Mouse (Mus musculus) brown adipose tissue, adult 24 weeks (tissue): Measurements from ENCODE around the gene Ing4. TPM values are rescaled to one million over a fixed set of nuclear protein-coding genes. Genes with fewer than 3 reads are reported as not detected.
"Not testable (repeated sequence)": the region's sequence is repeated elsewhere in the genome, so short reads cannot be mapped to it uniquely, and the experiment has no call there.

ENCODE experiments used
- H3K27ac ChIP-seq: fragments of 200-500 bp; replicated peaks from 2 replicates; pipeline ENCODE4 v1.5.1; 2012; ENCODE audit warnings: low read depth, mild to moderate bottlenecking, low read length
- H3K4me1 ChIP-seq: fragments of 200-500 bp; 2 replicates; pipeline ENCODE4 v1.6.1; 2012; ENCODE audit warnings: low read length, mixed read lengths; ENCODE audit not compliant: control insufficient read depth, insufficient read depth, insufficient read length
- H3K4me3 ChIP-seq: fragments of 200-500 bp; 2 replicates; pipeline ENCODE4 v1.5.1; 2012; ENCODE audit warnings: low read depth, mild to moderate bottlenecking, low read length, moderate library complexity; ENCODE audit not compliant: insufficient read depth
- polyA plus RNA-seq: library from polyadenylated mRNA; stranded (reverse); fragments of >200 nt; gene quantifications from 2 replicates; pipeline ENCODE4 v1.2.4, GENCODE M21; 2012; ENCODE audit not compliant: missing spikeins, insufficient read depth, insufficient read length

Gene Ing4
- polyA plus RNA-seq, 1 experiment = 34.0 TPM

DNA sequence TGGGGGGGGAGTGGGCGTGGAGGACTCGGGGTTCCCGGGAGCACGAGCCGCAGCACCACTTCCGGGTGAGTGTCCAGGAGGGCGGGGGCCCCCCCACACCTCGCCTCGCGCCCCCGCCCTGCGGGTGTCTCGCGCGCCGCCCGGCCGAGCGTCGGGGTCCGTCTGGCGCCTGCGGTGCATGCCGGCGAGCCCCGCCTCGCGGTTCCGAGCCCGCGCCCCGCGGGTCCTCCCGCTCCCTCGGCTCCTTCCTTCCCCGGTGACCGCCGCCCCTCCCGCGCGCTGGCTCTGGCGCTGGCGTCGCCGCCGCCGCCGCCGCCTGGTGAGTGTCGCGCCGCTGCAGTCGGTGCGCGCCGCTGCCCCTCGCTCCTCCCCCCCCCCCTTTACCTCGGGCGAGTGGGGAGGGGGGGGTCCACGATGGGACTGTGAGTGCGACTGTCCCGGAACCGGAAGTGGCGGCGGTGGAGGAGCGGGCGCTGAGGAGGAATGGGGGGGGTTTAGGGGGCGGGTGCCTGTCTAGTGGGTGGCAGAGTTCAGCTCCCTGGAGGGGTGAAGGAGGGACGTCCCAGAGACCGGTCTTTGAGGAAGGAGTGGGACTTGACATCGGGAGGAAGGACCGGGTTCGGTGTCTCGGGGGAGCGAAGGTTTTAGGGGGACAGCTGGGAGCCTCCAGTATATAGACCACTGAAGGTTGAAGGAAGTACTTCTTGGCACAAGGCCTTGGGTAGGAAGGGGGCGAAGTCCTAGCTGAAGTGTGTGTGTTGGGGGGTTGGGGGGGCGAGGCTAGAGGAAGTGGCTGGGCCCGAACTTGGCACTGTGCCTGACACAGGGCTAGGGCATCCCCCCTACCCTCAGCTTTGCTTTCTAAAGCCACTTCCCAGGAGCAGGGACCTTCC is 30.1 kb upstream of the Ing4 start:
- Histone ChIP-seq H3K4me1 (0 out of 2 replicates have a peak, but pooled peaks cover 4% of the 10 kb centered on the region), H3K27ac (peak overlapping the region; percentile 91), H3K4me3 (peak overlapping the region; percentile 77)

DNA sequence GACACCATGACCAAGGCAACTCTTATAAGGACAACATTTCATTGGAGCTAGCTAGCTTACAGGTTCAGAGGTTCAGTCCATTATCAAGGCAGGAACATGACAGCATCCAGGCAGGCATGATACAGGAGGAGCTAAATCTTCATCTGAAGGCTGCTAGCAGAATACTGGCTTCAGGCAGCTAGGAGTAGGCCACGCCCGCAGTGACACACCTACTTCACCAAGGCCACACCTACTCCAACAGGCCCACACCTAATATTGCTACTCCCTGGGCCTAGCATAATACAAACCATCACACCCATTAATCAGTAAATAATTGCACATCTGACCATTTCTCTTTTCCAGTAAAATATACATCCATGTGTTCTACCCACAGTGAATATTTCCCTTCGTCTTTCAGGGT is 21.9 kb upstream of the Ing4 start:
- no peaks in the 10 kb centered on the region for H3K4me1 ChIP-seq
- no peak overlapping the region for H3K27ac ChIP-seq
- no peak overlapping the region for H3K4me3 ChIP-seq

DNA sequence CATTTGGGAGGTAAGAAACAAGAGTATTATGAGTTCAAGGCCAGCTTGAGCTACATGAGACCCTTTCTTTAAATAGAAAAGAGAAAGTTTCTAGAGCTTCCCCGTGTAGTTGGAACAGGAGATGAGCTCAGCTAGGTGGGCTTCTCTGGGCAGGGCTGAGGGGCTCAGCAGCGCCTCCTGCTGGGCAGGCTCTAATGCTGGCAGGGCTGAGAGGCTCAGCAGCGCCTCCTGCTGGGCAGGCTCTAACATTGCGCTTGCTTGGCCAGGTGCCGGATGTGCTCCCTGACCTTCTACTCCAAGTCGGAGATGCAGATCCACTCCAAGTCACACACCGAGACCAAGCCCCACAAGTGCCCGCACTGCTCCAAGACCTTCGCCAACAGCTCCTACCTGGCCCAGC is 9.0 kb upstream of the Ing4 start:
- not testable (repeated sequence) for H3K27ac ChIP-seq, H3K4me1 ChIP-seq, H3K4me3 ChIP-seq

DNA sequence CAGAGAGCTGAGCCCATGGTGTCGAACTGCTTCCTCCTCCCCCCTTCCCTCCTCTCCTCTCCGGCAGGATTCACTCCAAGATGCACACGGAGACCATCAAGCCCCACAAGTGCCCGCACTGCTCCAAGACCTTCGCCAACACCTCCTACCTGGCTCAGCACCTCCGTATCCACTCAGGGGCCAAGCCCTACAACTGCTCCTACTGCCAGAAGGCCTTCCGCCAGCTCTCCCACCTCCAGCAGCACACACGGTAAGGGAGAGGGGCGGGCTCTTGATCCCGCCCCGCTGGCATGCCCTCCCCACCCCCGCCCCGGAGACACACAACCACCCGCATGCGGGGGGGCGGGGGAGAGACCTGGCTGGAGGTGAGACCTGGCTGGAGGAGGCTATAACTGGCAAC is 8.0 kb upstream of the Ing4 start:
- no peak overlapping the region for H3K27ac ChIP-seq
- H3K4me3 ChIP-seq = no peak overlapping the region
- H3K4me1 ChIP-seq = no peaks in the 10 kb centered on the region

DNA sequence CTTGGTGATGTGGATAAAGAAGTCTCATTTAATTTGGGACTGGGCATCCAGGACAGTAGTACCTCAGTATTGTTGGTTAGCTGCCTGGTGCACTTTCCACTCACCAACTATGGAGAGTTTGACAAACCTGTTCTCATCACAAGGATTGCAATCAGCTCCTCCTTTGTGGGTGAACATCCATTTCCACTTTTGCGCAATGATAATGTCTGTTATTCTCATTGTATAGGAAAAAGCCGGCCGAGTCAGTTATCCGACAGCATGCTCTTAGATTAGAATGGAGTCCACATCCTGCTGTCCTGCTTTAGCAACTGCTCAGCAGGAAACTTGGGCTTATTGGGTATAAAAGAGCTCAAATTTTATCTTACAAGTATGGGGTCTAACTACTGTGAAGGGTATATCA is 894 bp upstream of the Ing4 start:
- no peak overlapping the region for H3K27ac ChIP-seq
- H3K4me3 ChIP-seq = peak overlapping the region; percentile 79; the same call in 1 of the 2 replicates
- peaks cover 3% of the 10 kb centered on the region; the same call in 1 of the 2 replicates for H3K4me1 ChIP-seq

DNA sequence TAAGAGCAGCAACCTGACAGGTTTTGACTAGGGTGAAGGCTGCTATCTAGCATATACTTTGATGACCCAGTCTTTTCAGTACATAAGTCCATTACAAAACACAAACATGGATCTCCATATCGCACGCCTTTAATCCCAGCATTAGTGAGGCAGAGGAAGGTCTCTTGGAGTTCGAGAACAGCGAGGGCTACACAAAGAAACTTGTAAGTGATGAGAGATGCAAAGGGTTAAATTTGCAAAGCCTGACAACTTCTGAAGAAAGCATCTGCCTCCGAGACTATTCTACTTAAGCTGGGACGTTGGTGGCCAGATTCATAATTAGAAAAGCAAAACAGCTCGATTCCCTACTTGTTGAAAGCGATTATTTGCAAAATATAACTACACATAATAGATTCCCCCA is 429 bp upstream of the Ing4 start:
- peak overlapping the region; percentile 79 for H3K4me3 ChIP-seq

DNA sequence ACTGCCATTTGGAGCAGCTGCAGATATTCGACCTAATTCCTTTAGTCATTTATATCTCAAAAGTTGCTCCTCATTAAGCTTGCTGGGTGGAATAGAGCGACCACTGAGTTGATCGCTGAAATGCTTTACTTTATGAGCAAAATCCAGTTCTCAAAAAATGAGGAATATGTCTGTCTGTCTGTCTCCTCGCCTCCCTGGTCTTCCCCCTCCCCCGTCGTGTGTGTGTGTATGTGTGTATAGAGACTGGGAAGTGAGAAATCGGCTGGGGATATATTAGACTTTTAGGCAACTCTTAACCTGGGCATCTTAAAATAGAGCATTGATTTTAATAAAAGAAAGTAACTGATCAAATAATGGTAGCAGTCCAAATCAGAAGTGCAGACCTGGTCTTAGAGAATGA is 661 bp downstream of the Ing4 start:
- Histone ChIP-seq H3K4me3 (peak overlapping the region; percentile 79), H3K27ac (peak overlapping the region; percentile 80), H3K4me1 (peaks cover 3% of the 10 kb centered on the region; the same call in 1 of the 2 replicates)

More for the DNA sequence above, 429 bp upstream of the Ing4 start:
- H3K4me1 ChIP-seq = peaks cover 3% of the 10 kb centered on the region; the same call in 1 of the 2 replicates
- H3K27ac ChIP-seq = peak overlapping the region; percentile 85

DNA sequence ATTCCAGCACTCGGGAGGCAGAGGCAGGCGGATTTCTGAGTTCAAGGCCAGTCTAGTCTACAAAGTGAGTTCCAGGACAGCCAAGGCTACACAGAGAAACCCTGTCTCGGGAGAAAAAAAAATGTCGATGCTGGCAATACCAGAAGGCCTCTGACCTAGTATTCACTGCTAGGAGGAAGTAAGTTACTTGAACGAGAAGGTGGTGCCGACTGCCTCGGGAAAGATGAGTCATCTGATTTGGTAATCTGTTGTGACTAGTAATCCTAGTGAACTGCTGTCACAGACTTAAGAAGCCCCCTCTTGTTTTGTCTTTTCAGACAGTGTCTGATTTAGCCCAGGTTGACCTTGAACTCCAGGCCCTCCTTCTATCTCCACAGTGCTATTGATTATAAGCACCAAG is 1.5 kb downstream of the Ing4 start:
- H3K4me1 ChIP-seq = peaks cover 3% of the 10 kb centered on the region; the same call in 1 of the 2 replicates

DNA sequence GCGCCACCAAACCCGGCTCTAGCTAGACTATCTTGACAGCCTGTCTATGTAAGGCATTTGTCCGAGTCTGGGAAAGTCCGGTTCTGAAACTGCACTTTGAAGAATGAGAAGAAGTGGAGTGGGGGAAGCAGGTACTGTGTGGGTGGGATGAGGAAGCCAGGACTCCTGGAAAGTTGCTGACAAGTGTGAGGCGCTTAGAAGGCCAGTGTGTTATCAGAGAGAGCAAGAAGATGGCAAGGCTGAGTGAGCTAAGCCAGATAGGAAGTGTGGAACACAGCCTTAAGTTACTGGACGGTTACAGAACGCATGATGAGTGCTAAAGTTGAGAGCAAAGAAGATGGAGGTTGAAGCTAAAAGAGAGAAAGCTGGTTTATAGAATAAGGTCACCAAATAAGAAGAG is 2.5 kb downstream of the Ing4 start:
- Histone ChIP-seq H3K27ac (peak overlapping the region; percentile 54; the same call in 1 of the 2 replicates), H3K4me3 (no peak overlapping the region), H3K4me1 (peaks cover 3% of the 10 kb centered on the region; the same call in 1 of the 2 replicates)

More for the DNA sequence above, 1.5 kb downstream of the Ing4 start:
- H3K4me3 ChIP-seq = no peak overlapping the region
- peak overlapping the region; percentile 80 for H3K27ac ChIP-seq

DNA sequence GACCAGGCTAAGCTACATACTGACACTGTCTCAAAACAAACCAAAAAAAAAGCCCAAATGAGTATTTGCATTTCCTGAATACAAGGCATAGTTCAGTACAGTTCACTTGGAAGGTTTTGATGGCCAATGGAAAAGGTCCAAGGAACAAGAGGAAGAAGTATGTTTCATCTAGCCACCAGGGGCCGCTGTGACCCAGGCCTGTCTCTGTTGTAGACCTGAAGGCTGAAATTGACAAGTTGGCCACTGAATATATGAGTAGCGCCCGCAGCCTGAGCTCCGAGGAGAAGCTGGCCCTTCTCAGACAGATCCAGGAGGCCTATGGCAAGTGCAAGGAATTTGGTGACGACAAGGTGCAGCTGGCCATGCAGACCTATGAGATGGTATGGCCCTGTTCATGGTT is 7.1 kb downstream of the Ing4 start:
- H3K4me1 ChIP-seq = no peaks in the 10 kb centered on the region
- H3K27ac ChIP-seq = no peak overlapping the region
- no peak overlapping the region for H3K4me3 ChIP-seq

DNA sequence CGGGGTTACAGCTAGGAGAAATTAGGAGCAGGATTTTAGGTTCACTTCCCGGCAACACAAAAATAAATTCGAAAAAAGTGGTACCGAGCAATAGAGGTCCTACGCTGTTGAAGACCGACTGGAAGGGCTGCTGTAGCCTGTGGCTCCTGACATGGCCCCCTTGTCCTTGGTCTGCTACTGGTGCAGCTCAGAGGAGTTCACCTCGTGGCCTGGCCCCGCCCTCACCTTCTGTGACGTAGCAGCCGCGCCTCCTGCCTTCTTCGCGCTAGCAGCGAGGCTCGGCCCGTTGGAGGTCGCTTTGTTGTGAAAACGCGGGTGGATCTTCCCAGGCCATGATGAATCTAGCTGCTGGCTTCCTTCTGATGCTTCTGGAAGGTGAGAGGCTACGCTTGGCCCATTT is 10.1 kb downstream of the Ing4 start, which contains the start of gene Acrbp:
Acrbp (plus strand) TSS at position 12 of the 400 bp plus-strand sequence.
- Histone ChIP-seq H3K27ac (no peak within 1 kb of the TSS), H3K4me3 (no peak within 1 kb of the TSS), H3K4me1 (no peaks in the 10 kb centered on the region)

DNA sequence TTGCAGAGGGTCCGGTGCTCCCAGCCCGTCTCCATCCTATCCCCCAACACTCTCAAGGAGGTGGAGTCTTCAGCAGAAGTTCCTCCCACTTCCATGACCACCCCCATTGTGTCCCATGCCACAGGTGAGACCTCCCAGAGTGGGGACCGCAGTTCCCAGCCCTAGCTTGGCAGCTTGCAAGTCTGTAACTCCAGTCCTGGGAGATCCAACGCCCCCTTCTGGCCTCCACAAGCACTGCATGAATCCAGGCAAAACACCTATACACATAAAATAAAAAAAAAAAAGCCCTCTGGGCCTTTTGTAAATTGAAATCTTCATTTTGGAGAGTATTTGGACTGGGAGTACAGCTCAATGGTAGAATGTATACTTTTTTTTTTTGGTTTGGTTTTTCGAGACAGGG is 11.7 kb downstream of the Ing4 start:
- Histone ChIP-seq H3K27ac (no peak overlapping the region), H3K4me3 (no peak overlapping the region), H3K4me1 (no peaks in the 10 kb centered on the region)

DNA sequence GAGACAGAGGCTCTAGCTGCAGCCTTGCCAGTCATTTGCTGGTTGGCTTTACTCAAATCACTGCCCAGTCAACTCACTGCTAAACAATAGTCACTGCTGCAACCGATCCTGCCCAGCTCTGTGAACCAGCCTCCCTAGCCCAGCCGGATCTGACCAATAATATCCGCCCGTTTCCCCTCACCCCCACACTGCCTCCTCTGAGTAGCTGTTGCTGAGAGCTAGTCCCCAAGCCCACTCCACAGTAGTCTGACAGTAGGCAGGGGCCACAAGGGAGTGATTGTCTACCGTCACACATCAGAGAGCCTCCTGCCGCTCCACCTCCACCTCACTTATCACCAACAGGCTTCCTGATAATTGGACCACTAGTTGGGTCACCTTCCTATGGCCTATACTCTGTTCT is 21.9 kb downstream of the Ing4 start:
- H3K4me1 ChIP-seq = no peaks in the 10 kb centered on the region
- no peak overlapping the region for H3K4me3 ChIP-seq
- H3K27ac ChIP-seq = no peak overlapping the region

DNA sequence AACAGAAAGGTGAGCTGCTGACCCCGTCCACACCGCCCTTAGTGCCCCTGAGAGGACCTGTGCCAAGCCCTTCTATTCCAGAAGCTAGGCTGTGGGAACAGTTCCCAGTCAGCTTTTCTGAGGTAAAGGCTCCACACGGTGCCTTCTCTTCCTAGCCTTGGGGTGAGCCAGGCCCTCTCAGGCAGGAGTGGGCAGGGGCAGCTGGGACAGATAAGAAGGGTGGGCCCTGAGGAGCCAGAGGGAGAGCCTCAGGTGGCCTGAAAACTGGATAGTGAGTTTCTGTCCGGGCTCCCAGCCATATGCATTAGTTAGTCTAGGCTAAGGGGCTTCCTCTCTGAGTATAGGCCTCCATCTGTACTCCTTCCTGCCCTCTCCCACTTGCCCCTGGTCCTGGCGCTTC is 23.0 kb downstream of the Ing4 start:
- H3K27ac ChIP-seq = no peak overlapping the region
- H3K4me1 ChIP-seq = no peaks in the 10 kb centered on the region
- H3K4me3 ChIP-seq = no peak overlapping the region

DNA sequence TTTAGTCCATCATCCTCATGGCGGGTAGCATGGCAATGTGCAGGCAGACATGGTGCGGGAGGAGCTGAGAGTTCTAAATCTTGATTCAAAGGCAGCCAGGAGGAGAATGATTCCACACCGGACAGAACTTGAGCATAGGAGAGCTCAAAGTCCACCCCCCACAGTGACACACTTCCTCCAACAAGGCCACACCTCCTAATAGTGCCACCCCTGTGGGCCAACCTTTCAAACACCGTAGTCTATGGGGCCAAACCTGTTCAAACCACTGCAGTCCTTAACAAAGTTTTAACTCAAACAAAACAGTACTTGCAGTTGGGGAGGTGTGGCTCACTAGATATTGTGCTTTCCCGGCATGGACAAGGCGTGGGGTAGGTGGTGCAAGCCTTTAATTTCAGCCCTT is 24.3 kb downstream of the Ing4 start:
- Histone ChIP-seq H3K27ac (no peak overlapping the region), H3K4me3 (no peak overlapping the region), H3K4me1 (no peaks in the 10 kb centered on the region)

DNA sequence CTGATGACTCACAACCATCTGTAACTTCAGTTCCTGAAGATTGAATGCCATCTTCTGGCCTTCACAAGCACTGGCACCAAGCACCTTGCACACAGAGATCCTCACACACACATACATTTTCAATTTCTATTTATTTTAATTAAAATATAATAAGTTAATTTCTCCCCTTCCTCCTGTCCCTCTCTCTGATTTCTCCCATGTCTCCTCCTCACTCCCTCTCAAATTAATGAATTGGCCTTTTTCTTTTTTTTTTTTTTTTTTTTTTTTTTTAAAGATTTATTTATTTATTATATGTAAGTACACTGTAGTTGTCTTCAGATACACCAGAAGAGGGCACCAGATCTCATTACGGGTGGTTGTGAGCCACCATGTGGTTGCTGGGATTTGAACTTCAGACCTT is 25.7 kb downstream of the Ing4 start:
- not testable (repeated sequence) for H3K4me3 ChIP-seq, H3K27ac ChIP-seq, H3K4me1 ChIP-seq
